Mouse (Mus musculus) heart, postnatal 10 days (tissue): ENCODE measurements around the gene Gm21981. TPM values are rescaled to one million over a fixed set of nuclear protein-coding genes. Genes with fewer than 3 reads are reported as not detected.
A peak's percentile ranks its signal among the peaks of the same experiment; 100 is the strongest.

Source experiments
- DNase-seq, 2 experiments: peaks; one replicate each; pipeline ENCODE4 v3.0.0; 2021
- intact Hi-C: fragments of 180-260 bp; cut with DNase I; formaldehyde crosslinking; loops from one replicate; pipeline ENCODE4 v1.15.1; 2025
- total RNA-seq, 2 experiments: library from RNA; stranded (reverse); gene quantifications; 2 replicates each; pipeline ENCODE4 v1.2.3; 2021

Gm21981 gene
- 1 to 10 TPM in 1 of 2 experiments, under 1 TPM in 1; 0.15 to 1.2 TPM for total RNA-seq

- intact Hi-C loops = no loop called here
- DNase-seq = no peak
Observed at GRCm38 (mm10) chr17:47694442-47694502, at the start of gene Gm21981. Gene Gm21981 (minus strand): TSS chr17:47694455.

- intact Hi-C loops = no loop called here
- DNase-seq = no peak
Observed at GRCm38 (mm10) chr17:47742991-47743734, 48.9 kb upstream of the Gm21981 start.

GRCm38 (mm10) chr17:47740186-47740585 is 45.9 kb upstream of the Gm21981 start:
- intact Hi-C loops = no loop called here
- DNase-seq = no peak

GRCm38 (mm10) chr17:47738879-47739798 is 44.9 kb upstream of the Gm21981 start:
- peak in 1 of 2 experiments; percentile 36 for DNase-seq
- intact Hi-C loops = no loop called here

- peak in 1 of 2 experiments; percentile 52 for DNase-seq
- intact Hi-C loops = no loop called here
Observed at GRCm38 (mm10) chr17:47738066-47738878, 44.0 kb upstream of the Gm21981 start.

- peak; percentile 92 to 95 for DNase-seq
Observed at GRCm38 (mm10) chr17:47737271-47738065, 43.2 kb upstream of the Gm21981 start.

GRCm38 (mm10) chr17:47736856-47737255 is 42.6 kb upstream of the Gm21981 start, which contains the start of gene Tfeb:
Gene Tfeb (plus strand): TSS chr17:47737030.
- intact Hi-C loops = no loop called here
- peak; percentile 98 to 99 for DNase-seq

More at GRCm38 (mm10) chr17:47737271-47738065, 43.2 kb upstream of the Gm21981 start:
- intact Hi-C loops = no loop called here

- intact Hi-C loops = no loop called here
- DNase-seq = no peak
Observed at GRCm38 (mm10) chr17:47735553-47736100, 41.4 kb upstream of the Gm21981 start.

GRCm38 (mm10) chr17:47730633-47731575 is 36.6 kb upstream of the Gm21981 start:
- intact Hi-C loops = no loop called here
- no peak for DNase-seq

GRCm38 (mm10) chr17:47726566-47726965 is 32.3 kb upstream of the Gm21981 start, which contains the start of gene Pgc:
Gene Pgc (plus strand): TSS chr17:47726842.
- DNase-seq = no peak
- intact Hi-C loops = no loop called here

GRCm38 (mm10) chr17:47721183-47721582 is 26.9 kb upstream of the Gm21981 start:
- intact Hi-C loops = no loop called here
- no peak for DNase-seq

- intact Hi-C loops = no loop called here
Observed at GRCm38 (mm10) chr17:47715037-47715436, 20.8 kb upstream of the Gm21981 start.

GRCm38 (mm10) chr17:47712889-47713571 is 18.8 kb upstream of the Gm21981 start:
- DNase-seq = no peak
- intact Hi-C loops = no loop called here

More at GRCm38 (mm10) chr17:47715037-47715436, 20.8 kb upstream of the Gm21981 start:
- no peak for DNase-seq

- intact Hi-C loops = no loop called here
- DNase-seq = no peak
Observed at GRCm38 (mm10) chr17:47711883-47712282, 17.6 kb upstream of the Gm21981 start.

GRCm38 (mm10) chr17:47710036-47710435 is 15.8 kb upstream of the Gm21981 start:
- intact Hi-C loops = no loop called here

GRCm38 (mm10) chr17:47708972-47709371 is 14.7 kb upstream of the Gm21981 start:
- DNase-seq = no peak
- intact Hi-C loops = no loop called here

More at GRCm38 (mm10) chr17:47710036-47710435, 15.8 kb upstream of the Gm21981 start:
- DNase-seq = no peak

GRCm38 (mm10) chr17:47707961-47708360 is 13.7 kb upstream of the Gm21981 start:
- intact Hi-C loops = no loop called here
- no peak for DNase-seq

GRCm38 (mm10) chr17:47706196-47706595 is 11.9 kb upstream of the Gm21981 start:
- DNase-seq = peak in 1 of 2 experiments; percentile 31
- intact Hi-C loops = no loop called here
